Mouse (Mus musculus): Measurements from ENCODE around the gene Wnk3. TPM values are rescaled to one million over a fixed set of nuclear protein-coding genes. Genes with fewer than 3 reads are reported as not detected.
"Not testable (repeated sequence)": the region's sequence is repeated elsewhere in the genome, so short reads cannot be mapped to it uniquely, and the experiment has no call there.

Wnk3 gene
- 10 to 100 TPM; 34.8 to 35.2 TPM for total RNA-seq (2021)
- long read RNA-seq, partial matches to known transcripts, result 0 of 2 reads
- long read RNA-seq, other reads (novel, unspliced or antisense), result 2 of 2 reads

GRCm38 (mm10) chrX:151197778-151198177 is at the start of gene Wnk3:
TSS of gene Wnk3 (plus strand) at chrX:151198078.
- DNase-seq (ENCODE audit: low spot score in 2 of 2), result no peak

- DNase-seq (ENCODE audit: low spot score in 2 of 2), result no peak
Measured at GRCm38 (mm10) chrX:151158414-151158813, 39.5 kb upstream of the Wnk3 start.

DNA sequence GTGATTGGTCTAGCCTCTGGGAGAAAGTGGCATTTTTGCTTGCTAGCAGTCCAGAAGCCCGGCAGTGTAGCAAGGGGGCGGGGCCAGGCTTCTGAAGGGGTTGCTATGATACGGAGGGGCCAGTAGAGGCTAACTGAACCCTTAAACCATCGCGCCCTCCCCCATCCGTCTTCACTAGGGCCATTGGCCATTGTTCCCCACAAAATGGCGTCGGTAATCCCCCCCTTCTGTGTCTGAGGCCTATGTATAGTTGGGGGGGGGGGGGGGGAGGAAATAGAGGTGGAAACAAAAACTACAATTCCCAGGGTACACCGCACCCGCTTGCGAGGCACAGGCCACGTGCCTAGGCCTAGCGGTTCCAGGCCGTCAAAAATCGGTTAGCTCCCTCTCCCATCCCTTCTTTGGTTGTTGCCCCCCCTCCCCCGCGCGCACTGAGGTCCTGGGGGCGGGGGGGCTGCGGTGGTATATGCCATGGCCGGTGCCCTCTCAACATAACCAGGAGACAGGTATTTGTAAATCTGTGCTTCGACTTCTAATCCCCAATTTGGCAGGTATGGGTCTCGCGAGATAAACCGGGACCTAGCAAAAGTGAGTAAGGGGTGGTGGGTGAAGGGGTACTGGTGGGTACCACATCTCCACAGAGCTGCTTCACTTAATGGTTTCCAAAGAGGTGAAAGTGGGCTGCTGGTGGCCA is 29.3 kb upstream of the Wnk3 start:
- peak; percentile 47 to 65 for DNase-seq (ENCODE audit: low spot score in 2 of 2)

DNA sequence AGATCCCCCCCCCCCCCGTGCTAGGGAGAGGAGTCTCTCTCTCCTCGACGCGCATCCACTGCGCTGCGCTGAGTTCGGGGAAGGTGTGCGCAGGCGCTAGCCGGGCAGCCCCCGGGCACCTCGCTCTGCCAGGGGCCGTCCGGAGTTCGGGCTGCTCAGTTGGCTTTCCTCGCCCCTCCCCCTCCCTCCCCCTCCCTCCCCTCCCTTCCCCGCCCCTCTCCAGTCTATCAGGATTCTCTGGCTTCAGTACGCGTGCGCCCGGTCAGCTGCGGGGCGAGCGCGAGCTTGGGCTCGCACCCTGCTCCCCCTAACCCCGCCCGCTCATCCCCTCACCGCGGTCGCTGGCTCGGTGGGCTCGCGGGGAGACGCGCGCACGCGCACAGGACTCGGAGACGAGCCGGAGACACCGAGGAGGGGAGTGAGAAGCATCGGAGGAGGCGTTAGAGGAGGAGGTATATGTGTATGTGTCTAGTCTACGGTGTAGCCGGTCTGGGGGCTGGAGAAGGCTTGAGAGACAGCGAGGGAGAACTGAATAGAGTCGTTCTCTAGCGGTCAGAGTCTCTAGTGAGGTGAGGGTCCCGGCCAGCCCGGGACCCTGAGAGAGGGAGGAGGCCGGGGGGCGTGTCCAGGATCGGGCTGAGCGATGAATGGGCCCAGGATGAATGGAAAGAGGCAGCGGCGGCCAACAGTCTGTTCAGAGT is 28.5 kb upstream of the Wnk3 start:
- DNase-seq (ENCODE audit: low spot score in 2 of 2), result peak; percentile 71 to 81

GRCm38 (mm10) chrX:151173134-151173533 is 24.7 kb upstream of the Wnk3 start:
- not testable (repeated sequence) for DNase-seq (ENCODE audit: low spot score in 2 of 2)

GRCm38 (mm10) chrX:151298329-151298728 is 100.5 kb downstream of the Wnk3 start:
- DNase-seq (ENCODE audit: low spot score in 2 of 2), result no peak

DNA sequence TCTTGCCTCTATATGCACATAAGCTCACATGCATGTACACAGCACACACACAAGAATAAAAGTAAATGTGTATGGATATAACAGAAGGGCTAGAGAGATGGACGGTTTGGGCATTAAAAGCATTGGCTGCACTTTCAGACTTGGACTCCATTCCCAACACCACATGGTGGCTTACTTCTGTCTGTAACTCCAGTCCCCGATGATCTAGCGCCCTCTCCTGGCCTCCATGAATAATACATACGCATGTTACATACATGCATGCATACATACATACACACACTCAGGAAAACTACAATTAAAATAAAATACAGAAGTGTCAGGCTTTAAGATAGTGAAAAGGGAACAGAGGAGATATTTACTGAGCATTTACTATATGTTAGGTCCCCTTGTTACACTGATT is 115.9 kb downstream of the Wnk3 start:
- no peak for DNase-seq (ENCODE audit: low spot score in 2 of 2)

DNA sequence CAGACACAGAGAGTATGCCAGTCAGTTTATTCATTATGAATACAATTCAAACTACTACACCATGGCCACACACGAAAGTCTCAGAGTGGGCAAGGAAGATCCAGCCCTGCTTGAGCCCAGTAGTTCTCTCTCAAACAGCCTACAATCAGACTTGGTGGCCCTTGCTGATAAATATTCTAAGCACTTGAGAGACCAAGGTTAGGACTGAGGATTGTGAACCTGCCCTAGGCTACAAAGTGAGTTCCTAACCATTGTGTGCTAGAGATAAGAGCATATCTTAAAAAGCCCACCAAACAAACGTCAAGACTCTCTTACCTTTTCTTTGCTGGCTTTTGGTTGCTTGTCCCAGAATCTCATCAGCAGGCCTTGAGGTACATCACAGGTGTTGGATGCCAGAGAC is 135.7 kb downstream of the Wnk3 start:
- DNase-seq (ENCODE audit: low spot score in 2 of 2), result no peak

DNA sequence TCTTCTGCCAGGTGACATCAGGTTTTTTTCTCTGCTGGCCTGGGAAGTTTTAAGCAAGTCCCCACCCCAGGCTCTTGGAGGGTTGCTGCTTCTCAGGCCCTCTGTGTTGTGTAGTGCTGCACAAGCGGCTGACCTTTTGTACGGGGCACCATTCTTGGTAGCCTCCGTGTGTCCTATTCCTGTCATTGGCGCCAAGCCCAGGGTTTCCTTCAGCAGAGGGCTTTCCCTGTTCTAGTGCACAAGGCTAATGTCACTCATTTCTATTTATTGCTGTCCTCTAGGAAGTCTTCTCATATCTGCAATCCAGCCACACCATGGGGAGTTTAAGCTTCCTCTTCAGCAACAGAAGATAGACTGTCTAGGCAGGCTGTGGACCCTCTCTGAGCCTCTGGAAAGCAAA is 139.9 kb downstream of the Wnk3 start:
- no peak for DNase-seq (ENCODE audit: low spot score in 2 of 2)

DNA sequence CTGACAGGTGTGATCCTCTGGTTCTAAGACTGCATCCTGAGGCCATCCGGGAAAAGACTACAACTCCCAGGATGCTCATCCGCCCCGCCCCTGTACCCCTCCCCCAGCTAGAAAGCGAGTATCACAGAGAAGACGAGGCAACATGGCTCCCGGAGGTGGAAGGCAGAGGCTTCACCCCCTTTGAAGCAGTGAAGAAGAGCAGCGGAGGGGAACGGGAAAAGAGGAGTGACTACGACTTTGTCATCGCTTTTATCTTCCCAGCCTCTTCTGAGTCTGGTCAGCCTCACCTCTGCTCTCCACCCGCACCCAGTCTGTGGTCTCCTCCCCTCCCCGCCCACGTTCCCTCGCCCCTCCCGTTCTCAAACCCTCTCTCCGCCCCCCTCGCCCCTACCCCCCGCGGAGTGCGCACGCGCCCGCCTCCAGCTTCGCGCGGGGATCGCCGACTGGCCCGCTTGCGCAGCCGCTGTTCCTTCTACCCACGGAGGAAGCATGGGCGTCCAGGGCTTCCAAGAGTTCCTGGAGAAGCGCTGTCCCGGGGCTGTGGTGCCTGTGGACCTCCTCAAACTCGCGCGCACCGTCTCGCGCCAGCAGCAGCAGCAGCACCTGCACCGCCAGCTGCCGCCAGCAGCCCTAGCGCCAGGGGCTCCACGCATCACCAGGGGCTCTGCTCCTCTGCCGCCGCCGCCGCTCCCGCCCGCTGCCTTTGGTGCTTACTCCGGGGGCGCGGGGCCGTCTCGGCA is 146.1 kb downstream of the Wnk3 start, which contains the start of gene Fam120c:
Gene Fam120c (plus strand): TSS at position 415 of the 740 bp plus-strand sequence.
- peak; percentile 82 to 87 for DNase-seq (ENCODE audit: low spot score in 2 of 2)

GRCm38 (mm10) chrX:151344501-151344984 is 146.7 kb downstream of the Wnk3 start:
- DNase-seq (ENCODE audit: low spot score in 2 of 2), result peak; percentile 45 to 54

DNA sequence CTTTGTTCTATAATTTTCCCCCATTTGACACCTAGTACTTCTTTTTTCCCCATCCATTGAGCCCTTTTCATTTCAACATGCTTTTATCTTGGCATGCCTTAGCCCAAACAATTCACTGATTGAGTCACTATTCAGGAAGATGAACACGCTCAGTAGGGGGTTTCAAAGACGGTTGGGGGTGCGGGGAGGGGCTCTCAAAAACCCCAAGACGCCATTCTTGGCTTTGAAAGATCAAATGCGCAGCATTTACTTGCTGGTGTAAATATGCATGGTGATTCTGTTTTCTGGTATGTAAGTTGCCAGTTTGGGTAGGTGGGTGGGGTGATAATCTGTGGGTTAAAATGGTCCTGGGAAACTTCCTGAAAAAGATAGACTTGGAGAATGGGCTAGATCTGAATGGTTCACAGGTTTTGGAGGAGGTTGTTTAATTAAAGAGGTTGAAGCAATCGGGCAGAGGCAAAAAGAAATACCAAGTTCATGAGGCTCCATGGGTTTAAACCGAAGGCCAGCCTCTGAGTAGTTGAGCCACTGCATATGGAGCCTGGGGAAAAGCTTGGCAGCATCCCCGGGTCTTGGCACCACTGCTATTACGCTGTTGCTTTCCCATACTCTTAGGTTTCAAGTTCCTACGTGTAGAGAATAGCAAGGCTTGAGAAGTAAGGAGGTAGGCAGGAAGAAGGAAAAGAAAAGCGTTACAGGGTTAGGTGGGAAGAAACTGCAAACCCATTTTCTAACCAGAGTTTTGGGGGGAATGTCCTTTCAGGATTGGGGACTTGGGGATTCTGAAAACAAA is 147.7 kb downstream of the Wnk3 start:
- DNase-seq (ENCODE audit: low spot score in 2 of 2), result peak; percentile 6 to 18

GRCm38 (mm10) chrX:151347278-151347677 is 149.4 kb downstream of the Wnk3 start:
- no peak for DNase-seq (ENCODE audit: low spot score in 2 of 2)

GRCm38 (mm10) chrX:151349322-151349721 is 151.4 kb downstream of the Wnk3 start:
- no peak for DNase-seq (ENCODE audit: low spot score in 2 of 2)

Other genes with a start within 250 kb of the Wnk3 start
- 100 to 1,000 TPM; 206 to 226 TPM for gene Gnl3l, start 180.8 kb upstream of the Wnk3 start, total RNA-seq (2021)
- gene Fgd1, start 151.9 kb upstream of the Wnk3 start, total RNA-seq (2021), result 10 to 100 TPM; 33.5 to 38.4 TPM
- gene Tsr2, start 101.5 kb upstream of the Wnk3 start, total RNA-seq (2021), result 10 to 100 TPM; 52.6 to 56.6 TPM
- 10 to 100 TPM; 41.8 to 43.0 TPM for gene Fam120c, start 146.1 kb downstream of the Wnk3 start, total RNA-seq (2021)